Mouse (Mus musculus): ENCODE data around the gene Col17a1.
A peak's percentile ranks its signal among the peaks of the same experiment; 100 is the strongest.

Gene Col17a1

DNA sequence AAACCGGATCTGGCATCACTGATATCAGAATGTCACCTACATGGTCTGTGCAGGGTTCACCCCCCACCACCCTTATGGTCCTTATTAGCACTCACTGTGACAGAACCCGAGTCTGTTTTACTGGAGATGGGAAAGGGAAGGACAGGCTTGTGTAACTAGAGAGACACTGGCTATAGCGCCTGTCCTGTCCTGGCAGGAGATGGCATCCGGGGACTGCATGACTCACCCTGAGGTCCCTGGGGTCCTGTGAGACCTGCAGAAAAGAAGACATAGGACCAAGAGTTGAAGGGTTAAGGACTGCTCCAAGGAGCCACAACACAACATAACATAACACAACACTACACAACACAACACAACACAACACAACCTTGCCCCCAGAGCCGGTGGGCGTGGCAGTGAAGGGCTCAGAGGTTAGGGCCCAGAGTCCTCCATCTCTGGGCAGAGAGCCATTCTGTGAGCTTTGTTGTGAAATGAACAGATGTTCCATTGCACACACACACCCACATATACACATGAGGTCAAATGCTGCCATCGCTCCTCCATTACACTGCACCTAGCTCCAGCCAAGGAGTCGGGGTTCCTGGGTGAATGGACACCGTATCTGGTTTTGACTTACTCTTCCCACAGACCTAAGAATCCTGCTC, 32.0 kb downstream of the Col17a1 start:
- DNase-seq: no peak

DNA sequence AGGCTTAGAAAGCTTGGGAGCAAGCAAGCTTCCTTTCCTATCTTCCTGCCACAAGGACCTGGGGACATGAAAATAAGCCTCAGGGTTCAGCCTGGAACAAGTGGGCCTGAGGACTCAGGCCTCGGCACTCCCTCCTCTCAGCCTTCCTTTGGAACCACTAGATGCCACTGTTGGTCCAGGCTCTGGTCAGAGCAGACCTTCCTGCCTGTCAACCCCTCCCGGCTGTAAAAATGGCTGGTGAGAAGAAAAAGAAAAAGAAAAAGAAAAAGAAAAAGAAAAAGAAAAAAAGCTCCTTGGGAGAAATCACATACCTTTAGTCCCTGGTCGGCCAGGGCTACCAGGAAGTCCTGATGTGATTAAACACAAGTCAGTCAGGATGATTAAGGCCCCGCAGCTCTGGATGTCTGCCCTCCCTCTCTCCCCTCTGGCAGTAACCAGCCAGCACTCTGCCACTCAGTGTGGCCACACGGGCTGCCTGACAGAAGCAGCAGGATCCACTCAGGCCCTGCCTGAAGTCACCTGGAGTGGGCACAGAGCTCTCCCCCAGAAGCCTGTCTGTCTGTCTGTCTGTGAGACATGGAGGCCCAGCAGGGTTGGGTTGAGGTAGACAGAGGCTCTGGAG, 32.9 kb downstream of the Col17a1 start:
- DNase-seq: peak; percentile 65

DNA sequence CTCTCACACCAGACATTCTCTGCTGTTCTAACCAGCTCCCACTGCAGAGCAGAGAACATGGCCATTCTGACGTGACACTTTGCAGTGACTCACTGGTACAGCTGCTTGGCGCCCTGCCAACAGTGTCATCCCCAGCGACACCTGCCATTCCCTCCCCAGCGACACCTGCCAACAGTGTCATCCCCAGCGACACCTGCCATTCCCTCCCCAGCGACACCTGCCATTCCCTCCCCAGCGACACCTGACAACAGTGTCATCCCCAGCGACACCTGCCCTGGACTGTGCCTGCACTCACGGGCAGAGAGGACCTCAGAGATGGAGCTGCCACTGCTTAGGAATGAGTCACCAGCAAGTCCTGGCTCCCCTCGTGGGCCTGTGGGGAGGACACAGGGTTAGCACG, 37.0 kb downstream of the Col17a1 start:
- no peak for DNase-seq

DNA sequence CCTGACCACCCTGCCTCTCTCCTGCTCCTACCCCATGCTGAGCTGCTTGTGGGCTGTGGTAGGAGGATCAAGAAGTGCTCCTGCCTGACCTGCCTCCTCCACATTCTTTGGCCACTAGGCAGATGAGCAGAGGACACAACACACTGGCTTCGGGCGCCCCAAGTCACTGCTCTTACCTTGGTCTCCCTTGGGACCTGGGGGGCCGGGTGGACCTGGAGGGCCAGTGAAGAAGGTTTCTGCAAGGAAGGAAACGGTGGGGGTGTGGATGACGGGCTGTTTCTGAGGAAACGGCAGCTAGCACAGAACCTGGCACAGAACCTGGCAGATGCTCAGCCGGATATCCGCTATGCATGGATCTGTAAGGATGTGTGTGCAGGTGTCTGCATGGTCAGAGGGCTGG, 38.7 kb downstream of the Col17a1 start:
- no peak for DNase-seq

DNA sequence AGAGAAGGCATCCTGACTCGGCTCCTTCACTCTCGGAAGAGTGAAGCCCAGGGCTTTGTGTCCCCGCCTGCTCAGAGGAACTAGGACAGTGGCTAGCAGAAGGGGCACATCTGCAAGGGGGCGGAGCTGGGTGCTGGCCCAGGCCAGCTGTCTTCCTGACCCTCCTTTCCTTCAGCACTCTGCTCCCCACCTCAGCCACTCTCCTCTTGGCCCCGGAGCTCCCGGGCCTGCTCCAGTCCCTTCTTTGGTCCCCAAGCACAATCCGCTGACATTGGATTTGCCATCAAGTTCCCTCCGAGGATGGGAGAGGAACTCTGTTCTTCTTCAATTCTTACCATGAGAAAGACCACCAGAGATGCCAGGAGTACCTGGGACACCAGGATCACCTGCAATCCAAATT, 39.6 kb downstream of the Col17a1 start:
- no peak for DNase-seq

DNA sequence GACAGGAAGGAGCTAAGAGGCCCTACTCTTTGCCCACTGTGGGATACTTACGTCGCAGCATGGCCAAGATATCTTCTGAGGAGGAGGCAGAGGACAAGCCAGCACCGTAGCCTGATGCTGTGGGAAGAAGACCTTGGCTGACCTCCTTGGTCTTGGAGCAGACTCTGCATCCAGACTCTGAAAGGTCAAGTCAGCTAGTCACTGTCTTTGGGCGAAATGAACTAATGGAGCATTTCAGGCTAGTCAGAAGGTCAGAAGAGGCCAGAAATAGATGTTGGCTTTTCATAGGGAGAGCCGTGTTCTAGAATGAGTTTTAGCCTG, 40.8 kb downstream of the Col17a1 start:
- no peak for DNase-seq

DNA sequence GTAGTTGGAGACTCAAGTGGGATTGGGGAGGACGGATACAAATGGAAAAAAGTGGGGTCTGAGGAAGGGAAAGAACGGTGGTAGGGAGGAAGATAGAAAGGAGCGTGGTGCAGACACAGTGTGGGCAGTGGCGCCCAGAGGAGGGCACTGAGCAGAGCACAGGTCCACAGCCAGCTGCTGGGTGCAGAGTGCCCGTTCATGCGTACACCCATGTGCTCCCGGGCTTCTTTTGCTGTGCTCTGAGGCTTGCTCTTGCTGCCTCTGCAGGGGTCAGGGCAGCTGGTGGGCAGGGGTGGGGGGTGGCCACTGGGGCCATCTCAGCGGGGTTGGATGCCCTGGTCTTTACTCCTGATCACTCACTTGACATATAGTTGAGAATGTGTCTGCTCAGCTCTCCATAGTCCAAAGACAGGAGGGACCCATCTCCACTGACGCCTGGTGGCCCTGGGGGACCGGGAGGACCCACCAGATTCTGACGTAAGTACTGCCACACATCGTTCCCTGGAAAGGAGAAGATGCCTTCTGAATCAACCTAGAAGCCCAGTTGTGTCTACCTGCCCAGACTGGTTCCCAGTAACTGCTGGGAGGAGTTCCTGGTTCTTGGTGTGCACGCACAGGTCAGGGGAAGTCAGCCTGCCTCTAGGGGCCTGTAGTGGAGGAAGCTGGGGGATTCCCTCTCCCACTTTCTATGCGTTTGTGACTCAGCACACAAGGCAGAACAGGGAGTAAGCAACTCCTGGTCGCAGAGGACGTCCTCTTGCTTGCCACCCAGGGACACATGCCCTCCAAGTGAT, 41.3 kb downstream of the Col17a1 start:
- DNase-seq: no peak

DNA sequence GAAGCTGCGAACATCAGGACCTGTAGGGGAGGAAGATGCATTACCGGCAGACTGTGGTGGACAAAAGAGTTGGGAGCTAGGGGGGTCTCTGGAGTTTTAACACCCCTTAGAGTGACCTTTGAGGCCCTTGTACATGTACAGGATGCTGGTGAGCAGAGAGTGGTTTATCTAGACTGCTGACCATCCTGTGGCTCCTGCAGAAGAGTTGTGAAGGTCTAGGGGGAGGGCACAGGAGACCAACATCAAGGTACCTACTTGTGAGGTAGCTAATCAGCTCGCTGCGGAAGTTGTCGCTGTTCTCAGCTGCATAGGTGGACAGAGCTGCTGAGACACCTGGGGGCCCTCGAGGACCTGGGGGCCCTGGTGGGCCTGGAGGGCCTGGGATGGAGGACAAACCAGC, 42.8 kb downstream of the Col17a1 start:
- no peak for DNase-seq

DNA sequence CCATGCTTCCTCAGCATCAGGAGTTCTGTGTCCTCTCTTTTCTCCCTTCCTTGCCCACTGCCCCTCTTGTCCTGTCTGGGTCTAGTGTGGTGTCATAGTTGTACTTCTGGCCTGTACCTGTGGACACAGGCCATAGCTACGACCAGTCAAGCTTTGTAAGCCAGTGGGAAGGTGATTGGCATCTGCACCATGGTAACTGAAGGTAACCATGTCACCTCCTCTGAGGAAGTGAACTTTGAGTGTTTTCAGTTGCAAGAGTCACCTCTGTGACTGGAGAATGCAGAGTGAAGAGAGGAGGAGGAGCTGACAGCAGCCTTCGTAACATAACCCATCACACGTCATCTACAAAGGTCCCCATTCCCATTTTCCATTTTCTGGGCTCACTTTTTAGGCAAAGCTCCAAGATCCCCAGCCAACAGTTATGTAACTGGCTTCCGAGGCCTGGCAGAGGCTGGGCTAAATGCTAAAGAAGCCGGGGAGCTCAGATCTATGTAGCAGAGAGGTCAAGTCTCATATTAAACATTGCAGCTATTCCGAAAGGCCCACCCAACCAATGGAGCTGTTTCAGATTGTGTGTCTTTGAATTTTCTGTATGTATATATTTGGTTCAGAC, 45.3 kb downstream of the Col17a1 start:
- DNase-seq: no peak

DNA sequence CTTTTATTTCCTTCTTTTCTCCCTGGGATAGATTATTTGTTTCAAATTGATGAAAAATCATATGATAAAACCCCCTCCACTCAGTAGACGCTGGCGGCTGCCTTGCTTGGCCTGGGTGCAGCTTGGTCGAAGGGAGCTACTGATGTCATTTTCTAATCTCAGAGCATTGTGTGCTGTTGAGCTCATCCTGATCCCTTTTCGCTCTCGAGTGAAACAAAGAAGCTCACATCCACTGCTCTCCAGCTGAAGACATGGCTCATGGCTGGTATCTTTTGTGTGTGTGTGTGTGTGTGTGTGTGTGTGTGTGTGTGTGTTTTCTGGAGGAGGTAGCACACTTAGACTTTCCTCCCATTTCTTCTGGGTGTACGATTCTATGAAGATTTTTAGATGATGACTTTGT, 46.3 kb downstream of the Col17a1 start:
- DNase-seq: no peak

DNA sequence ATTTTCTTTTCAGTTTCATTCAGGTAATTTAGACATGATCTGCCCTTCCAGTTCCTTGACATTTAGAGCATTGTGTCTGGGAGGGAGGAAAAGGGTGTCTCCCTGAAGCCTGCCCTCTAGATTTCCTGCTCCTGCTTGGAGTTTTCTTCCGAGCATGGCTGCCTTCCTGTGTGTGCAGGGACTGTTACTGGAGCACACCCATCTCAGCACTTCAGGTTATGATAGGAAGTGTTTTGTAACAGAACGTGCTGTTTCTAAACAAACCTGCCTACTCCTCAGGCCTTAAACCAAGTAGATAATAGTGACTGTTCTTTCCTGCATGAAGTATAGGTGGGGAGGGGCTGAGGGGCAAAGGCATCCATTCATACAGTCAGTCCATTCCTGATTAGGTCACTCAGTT, 48.0 kb downstream of the Col17a1 start:
- no peak for DNase-seq

DNA sequence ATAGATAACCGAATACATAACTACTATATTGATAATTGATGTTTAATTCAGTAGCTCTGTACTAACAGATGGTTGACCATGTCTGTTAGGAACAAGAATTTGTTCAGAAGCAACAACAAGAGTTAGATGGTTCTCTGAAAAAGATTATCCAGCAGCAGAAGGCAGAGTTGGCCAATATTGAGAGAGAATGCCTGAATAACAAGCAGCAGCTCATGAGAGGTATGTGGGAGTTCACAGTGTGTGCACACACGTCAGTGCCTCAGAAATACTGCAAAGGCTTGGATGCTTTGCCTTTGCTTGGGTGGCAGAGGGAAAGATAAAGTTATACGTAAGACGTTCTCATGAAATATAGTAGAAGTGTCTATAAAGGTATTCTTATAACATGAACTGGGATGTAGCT, 56.5 kb downstream of the Col17a1 start:
- no peak for DNase-seq

DNA sequence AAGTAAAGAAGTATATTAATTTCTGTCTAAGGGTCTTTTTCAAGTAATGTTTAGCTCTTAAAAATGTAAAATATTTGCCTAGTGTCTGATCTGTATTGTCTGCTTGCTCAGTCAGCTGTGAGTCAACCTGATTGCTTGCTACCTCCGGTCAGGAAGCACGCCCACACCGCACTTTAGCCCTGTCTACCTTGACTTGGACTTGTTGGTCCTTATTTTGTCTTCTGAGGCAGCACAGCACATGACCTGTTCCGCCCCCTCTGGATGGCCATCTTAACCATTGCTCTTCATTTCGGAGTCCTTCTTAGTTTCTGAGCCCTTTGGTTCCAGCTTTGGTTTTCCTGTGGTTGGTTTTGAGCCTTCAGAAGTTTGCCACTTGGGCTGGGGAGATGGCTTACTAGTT, 60.1 kb downstream of the Col17a1 start:
- DNase-seq: no peak

DNA sequence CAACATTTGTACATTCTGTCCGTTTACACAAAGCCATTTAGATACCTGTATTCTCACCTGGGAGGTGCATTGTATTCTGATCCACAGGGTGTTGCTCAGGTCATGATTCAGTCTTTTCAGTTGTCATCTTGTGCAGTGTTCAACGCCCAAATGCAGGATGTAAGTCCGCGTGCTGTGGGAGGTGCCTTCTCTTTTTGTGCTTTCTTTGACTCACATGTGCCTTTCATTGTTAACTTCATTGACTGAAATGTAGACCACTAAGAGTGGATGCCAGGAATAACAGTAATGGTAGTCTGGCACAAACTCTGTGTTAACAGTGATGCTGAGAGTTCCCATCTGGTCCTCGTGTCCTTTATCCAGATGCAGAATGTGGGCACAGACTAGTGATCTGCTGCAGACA, 61.5 kb downstream of the Col17a1 start:
- no peak for DNase-seq

DNA sequence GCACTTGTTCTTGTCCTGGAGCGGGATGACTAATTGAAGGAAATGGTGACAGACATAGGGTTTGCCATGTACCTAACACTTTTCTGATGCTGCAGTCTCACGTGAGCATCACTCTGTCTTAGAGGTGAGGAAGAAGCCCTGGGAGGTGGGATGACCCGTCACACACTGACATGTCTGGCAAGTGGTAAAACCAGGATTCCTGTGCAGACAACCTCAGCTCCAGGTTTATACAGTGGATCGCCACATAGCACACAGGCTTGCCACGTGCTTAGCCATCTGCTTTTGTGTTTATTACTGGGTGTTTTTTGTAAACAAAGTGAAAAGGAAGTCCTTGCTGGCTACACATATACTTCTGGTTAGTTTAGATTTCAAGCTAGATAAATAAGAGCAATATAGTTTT, 62.8 kb downstream of the Col17a1 start:
- DNase-seq: no peak

DNA sequence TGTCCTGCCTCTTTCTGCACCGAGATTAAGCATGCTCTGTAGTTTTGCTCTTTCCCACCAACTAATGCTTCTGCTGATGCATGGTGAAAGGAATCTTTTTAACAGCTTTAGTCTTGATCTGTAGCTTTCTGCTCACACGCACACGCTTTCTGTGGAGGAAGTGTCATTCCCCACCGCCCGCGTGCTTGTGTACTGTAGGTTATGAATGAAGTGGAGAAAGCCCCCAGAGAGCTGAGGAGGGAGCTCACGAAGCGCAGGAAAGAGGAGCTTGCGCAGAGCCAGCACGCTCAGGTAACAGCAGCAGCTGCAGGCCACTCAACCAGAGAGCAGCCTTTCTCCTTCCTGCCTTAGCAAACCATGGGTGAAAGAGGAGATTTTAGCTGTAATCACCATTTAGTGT, 64.4 kb downstream of the Col17a1 start:
- DNase-seq: no peak

DNA sequence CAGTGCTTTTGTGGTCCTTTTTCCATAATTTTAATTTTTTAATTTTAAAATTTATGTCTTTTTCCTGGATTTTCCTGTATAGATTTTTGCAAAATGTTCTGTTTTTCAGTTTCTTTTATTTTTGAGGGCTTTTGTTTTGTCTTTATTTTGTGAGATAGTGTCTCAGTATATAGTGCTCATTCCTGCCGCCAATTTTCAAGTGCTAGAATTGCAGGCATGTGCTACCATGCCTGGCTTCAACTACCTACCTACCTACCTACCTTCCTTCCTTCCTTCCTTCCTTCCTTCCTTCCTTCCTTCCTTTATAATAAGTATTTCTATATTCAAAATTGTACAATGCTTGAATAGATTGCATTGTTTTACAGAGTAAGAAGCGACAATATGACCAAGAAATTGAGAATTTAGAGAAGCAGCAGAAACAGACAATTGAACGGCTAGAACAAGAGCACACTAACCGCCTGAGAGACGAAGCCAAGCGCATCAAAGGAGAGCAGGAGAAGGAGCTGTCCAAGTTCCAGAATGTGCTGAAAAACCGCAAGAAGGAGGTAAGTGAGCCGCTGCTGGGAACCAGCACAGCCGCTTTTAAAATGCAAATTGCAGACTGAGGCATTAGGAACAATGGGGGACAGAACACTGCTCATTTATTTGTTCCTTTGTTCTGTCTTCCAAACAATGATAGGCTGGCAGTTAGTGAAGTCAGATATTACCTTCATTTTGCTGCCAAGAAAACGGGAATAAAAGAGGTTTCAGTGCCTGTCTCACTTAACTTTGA, 66.8 kb downstream of the Col17a1 start:
- DNase-seq: no peak

DNA sequence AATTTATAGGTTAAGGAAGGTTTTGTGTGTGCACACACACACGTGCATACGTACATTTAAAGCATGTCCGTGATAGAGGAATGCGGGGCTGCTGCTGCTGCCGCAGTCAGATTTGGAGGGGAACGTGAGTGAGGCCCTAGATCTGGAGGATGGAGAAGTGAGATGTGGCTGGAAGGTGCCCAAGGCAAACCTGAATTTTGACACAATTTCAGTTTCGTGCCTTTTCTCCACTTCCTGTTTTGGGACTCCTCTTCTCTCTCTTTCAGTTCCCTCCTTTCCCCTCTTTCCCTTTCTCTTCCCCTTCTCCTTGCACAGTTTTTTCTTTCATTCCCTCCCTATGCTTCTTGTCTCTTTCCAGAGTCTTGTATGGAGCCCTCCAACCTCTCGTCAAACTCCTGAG, 70.4 kb downstream of the Col17a1 start:
- DNase-seq: no peak

DNA sequence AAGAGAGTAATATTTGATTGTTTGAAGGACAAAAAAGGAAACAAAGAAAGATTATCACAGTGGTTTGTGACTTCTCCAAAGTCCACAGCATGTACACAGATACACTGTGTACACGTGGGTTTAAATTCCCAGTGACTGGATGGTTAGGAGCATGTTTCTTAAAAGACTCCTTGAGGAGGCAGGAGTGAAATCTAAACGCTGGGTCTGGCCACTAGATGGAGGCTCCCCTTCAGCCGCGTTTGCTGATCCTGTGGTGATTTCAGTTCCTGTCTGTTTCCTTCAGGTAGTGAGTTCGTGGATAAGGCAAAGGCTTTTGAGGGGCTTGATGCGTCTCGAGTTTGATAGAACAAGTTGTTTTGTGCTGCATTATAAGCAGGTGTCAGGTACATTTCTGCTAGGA, 78.5 kb downstream of the Col17a1 start:
- no peak for DNase-seq

DNA sequence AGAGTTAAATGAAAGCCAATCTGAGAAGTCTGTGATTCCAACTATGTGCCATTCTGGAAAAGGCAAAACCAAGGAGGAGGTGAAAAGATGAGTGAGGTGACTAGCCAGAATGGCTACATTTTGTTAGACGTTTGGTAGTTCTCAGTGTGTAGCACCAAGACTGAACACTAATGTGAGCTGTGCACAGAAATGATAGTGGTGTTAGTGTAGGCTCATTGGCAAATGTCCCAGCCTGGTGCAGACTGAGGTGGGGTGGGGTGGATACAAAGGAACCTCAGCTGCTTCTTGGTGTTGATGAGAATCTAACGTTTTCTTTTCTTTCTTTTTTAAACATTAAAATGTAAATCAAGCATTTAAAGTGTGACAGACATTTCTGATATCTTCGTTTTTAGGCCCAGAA, 83.4 kb downstream of the Col17a1 start:
- DNase-seq: no peak
